Mouse (Mus musculus) forebrain, embryonic 11.5 days (tissue): ENCODE results near the gene Trmt61a. TPM values are rescaled to one million over a fixed set of nuclear protein-coding genes. Genes with fewer than 3 reads are reported as not detected.
A peak's percentile ranks its signal among the peaks of the same experiment; 100 is the strongest.

Experiments used
- ATAC-seq: fragments of 200-750 bp; cut with Nextera tagmentation; replicated peaks from 2 replicates; pipeline ENCODE4 v1.8.0; 2017; ENCODE audit warnings: moderate TSS enrichment; ENCODE audit not compliant: low FRiP score
- DNase-seq: peaks from one replicate; pipeline ENCODE4 v3.0.0-alpha.2; 2017; ENCODE audit warnings: low spot score
- H3K27ac ChIP-seq: fragments of 300-500 bp; sonication (generic); 2 replicates; pipeline ENCODE4 v1.5.1; 2014; ENCODE audit warnings: low read depth, low read length
- H3K27me3 ChIP-seq: fragments of 300-500 bp; sonication (generic); 2 replicates; pipeline ENCODE4 v1.6.1; 2014; ENCODE audit warnings: mild to moderate bottlenecking, low read length, mixed read lengths; ENCODE audit not compliant: control insufficient read depth, insufficient read depth
- H3K36me3 ChIP-seq: fragments of 300-500 bp; sonication (generic); 2 replicates; pipeline ENCODE4 v1.6.1; 2014; ENCODE audit warnings: mild to moderate bottlenecking, low read length, moderate library complexity, mixed read lengths; ENCODE audit not compliant: control insufficient read depth, insufficient read depth
- H3K4me1 ChIP-seq: fragments of 300-500 bp; sonication (generic); replicated peaks from 2 replicates; pipeline ENCODE4 v1.6.1; 2014; ENCODE audit warnings: low read length, mixed read lengths; ENCODE audit not compliant: control insufficient read depth, insufficient read depth
- H3K4me2 ChIP-seq: fragments of 300-500 bp; sonication (generic); 2 replicates; pipeline ENCODE4 v1.6.1; 2014; ENCODE audit warnings: low read depth, mild to moderate bottlenecking, low read length, moderate library complexity, mixed read lengths; ENCODE audit not compliant: severe bottlenecking
- H3K4me3 ChIP-seq: fragments of 300-500 bp; sonication (generic); 2 replicates; pipeline ENCODE4 v1.5.1; 2014; ENCODE audit warnings: low read depth, low read length
- H3K9ac ChIP-seq: fragments of 300-500 bp; sonication (generic); 2 replicates; pipeline ENCODE4 v1.6.1; 2014; ENCODE audit warnings: low read length
- H3K9me3 ChIP-seq: fragments of 300-500 bp; sonication (generic); 2 replicates; pipeline ENCODE4 v1.6.1; 2016; ENCODE audit warnings: low read length, mixed read lengths; ENCODE audit not compliant: control insufficient read depth
- WGBS: fragments of 180-500 bp; shearing (Covaris S2); extraction: QIAGEN DNeasy Blood & Tissue Kit; methylation state at CpG from one replicate; pipeline ENCODE4 v1.1.7; 2014; 5-methylcytosine and 5-hydroxymethylcytosine counted together
- polyA plus RNA-seq: library from polyadenylated mRNA; unstranded; fragments of >200 nt; fragmentation: Nextera tagmentation; extraction: Ambion mirVana; gene quantifications from 2 replicates; pipeline ENCODE4 v1.2.1, GENCODE M21; 2014

Trmt61a gene
- polyA plus RNA-seq, 1 experiment from 2014 or later = 12.9 TPM

DNA sequence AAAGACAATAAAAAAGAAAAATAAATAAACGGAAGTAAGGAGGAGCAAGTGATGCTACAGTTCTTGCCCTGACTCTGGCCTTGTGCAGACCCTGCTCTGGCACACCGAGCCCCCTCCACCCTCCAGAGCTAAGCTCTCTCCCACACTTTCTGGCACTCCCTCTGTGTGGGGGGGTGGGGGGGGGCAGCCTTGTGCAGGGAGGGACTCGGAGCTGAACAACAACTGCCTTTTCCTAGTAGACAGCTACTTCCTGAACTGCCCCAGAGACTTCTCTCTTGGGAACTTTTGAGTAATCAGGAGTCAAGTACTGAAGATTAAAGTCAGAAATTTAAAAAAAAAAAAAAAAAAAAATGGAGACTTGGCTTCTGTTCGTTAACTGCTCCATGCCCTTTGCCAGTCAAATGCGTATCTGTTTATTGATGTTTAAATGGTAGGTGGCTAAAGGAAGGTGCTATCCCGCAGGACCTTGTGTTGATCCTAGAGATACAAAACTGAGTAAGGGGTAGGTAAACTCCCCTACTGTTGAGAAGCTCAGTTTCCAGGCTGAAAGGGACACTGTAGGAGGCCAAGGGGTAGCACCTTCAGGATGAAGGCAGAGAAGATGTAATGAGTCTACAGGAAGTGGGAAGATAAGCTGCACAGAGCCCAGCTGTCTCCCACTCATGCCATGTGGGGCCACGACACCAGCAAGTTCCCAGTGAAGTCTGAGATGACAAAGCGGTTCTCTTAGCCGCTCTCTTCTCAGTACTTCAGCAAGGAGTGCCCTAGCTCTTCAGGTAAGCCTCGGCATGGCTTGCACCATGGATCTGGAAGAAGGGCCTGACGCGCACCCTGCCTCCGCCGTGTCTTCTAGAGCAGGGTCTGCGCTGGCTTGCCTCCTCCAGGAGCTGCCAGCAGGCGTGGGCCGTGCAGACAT, 14.4 kb upstream of the Trmt61a start:
- no peaks in the 10 kb centered on the region; the same call in 1 of the 2 replicates for H3K36me3 ChIP-seq
- ATAC-seq = no peak
- DNase-seq = no peak
- H3K9me3 ChIP-seq = no peaks in the 10 kb centered on the region
- H3K9ac ChIP-seq = no peak overlapping the region
- H3K4me3 ChIP-seq = no peak overlapping the region
- no peak overlapping the region for H3K27ac ChIP-seq
- WGBS = 77% methylated on average over 17 of the region's 17 CpGs
- H3K4me2 ChIP-seq = no peak overlapping the region
- no peaks in the 10 kb centered on the region for H3K27me3 ChIP-seq
- peaks cover 4% of the 10 kb centered on the region; the same call in 1 of the 2 replicates for H3K4me1 ChIP-seq

DNA sequence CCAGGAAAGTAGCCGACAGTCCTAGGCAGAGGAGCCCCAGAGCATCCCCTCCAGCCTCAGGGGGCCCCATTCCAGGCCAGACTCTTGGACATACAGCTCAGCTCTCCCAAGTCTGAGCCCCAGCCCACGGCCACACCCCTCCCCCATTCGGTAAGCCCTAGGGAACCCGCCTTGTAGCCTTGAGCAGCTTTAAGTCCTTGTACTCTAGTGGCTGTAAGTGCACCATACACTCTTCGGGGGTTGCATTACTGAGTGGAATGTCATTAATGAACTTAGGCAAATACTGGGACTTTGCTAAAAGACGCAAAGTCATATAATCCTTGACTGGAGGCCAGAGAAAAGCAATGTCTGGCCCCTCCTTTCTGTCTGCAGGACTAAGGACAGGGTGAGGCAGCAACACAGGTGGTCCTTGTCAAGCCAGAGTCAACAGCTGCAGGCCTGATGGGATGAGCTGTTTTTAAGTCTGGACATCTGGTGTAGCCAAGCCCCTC, 13.7 kb upstream of the Trmt61a start:
- ATAC-seq (no peak), DNase-seq (no peak)
- Histone ChIP-seq H3K4me1 (peaks cover 11% of the 10 kb centered on the region; the same call in 1 of the 2 replicates), H3K9ac (no peak overlapping the region), H3K4me3 (no peak overlapping the region), H3K9me3 (no peaks in the 10 kb centered on the region), H3K27me3 (no peaks in the 10 kb centered on the region), H3K36me3 (no peaks in the 10 kb centered on the region; the same call in 1 of the 2 replicates), H3K4me2 (no peak overlapping the region), H3K27ac (no peak overlapping the region)
- 48% methylated on average over 6 of the region's 6 CpGs for WGBS

- no peak overlapping the region for H3K27ac ChIP-seq
- no peak overlapping the region for H3K4me3 ChIP-seq
- H3K4me1 ChIP-seq = peaks cover 15% of the 10 kb centered on the region; the same call in 1 of the 2 replicates
- WGBS = 82% methylated on average over 13 of the region's 13 CpGs
- no peak overlapping the region for H3K9ac ChIP-seq
- no peak overlapping the region for H3K4me2 ChIP-seq
- H3K36me3 ChIP-seq = peaks cover 1% of the 10 kb centered on the region
- DNase-seq (no peak), ATAC-seq (no peak)
- no peaks in the 10 kb centered on the region for H3K9me3 ChIP-seq
- H3K27me3 ChIP-seq = no peaks in the 10 kb centered on the region
These were observed 12.6 kb upstream of the Trmt61a start for GRCm38 (mm10) chr12:111665041-111665880.

- ATAC-seq (no peak), DNase-seq (no peak)
- WGBS = 77% methylated on average over 13 of the region's 13 CpGs
- H3K27ac ChIP-seq = no peak overlapping the region
- H3K4me3 ChIP-seq = no peak overlapping the region
- peaks cover 15% of the 10 kb centered on the region; the same call in 1 of the 2 replicates for H3K4me1 ChIP-seq
- no peak overlapping the region for H3K4me2 ChIP-seq
- no peaks in the 10 kb centered on the region for H3K27me3 ChIP-seq
- H3K9ac ChIP-seq = no peak overlapping the region
- H3K9me3 ChIP-seq = no peaks in the 10 kb centered on the region
- H3K36me3 ChIP-seq = peaks cover 4% of the 10 kb centered on the region
These were observed 11.5 kb upstream of the Trmt61a start for GRCm38 (mm10) chr12:111666380-111666779.

DNA sequence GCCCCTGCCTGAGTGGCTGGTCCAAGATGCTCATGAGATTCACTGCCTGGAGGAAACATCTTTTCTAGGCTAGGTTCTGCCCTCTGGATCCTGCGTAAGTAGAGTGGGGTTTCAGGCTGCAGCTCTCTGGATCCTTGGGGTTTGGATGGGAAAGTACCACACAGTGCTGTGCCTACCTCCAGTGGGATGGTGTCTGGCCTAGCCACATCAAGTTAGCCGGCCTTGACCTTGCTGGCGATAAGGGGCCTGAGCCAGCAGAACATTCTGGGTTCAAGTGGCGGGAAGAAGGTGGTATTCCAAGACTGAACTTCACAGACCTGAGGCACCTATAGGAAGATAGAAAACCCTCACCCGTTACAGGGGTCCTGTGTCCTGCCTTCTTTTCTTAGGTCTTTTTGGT, 10.5 kb upstream of the Trmt61a start:
- Histone ChIP-seq H3K4me1 (peaks cover 16% of the 10 kb centered on the region), H3K9ac (no peak overlapping the region), H3K27ac (no peak overlapping the region), H3K4me3 (no peak overlapping the region), H3K9me3 (no peaks in the 10 kb centered on the region), H3K4me2 (no peak overlapping the region), H3K36me3 (peaks cover 4% of the 10 kb centered on the region), H3K27me3 (no peaks in the 10 kb centered on the region)
- ATAC-seq = no peak
- no peak for DNase-seq
- WGBS = 92% methylated on average over 5 of the region's 5 CpGs

DNA sequence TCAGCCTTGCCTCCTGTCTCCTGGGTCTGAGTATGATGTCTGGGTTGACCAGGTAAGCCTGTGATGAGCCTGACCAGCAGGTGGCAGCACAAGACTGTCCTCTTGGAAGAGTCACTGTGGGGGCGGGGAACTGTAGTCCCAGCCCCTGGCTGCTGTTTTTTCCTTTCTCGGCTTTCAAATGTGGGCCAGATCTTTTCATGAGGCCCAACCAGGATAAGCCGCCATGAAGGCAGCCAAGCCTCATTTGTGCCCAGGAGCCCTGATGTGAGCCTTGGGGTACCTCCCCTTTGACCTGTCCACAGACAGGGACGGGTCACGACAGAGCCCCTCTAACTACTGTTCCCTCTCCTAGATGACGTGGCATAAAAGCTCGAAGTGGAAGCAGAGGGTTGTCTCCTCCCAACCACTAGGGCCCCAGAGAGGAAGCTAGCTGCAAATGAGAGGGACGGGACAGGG, 9.4 kb upstream of the Trmt61a start:
- Histone ChIP-seq H3K36me3 (peaks cover 4% of the 10 kb centered on the region), H3K9me3 (no peaks in the 10 kb centered on the region), H3K4me2 (peak overlapping the region; percentile 93), H3K27me3 (peaks cover 4% of the 10 kb centered on the region), H3K9ac (peak overlapping the region; percentile 93), H3K4me1 (peaks cover 20% of the 10 kb centered on the region), H3K27ac (peak overlapping the region; percentile 72), H3K4me3 (peak overlapping the region; percentile 91)
- ATAC-seq (peak; percentile 50), DNase-seq (peak; percentile 96)
- WGBS = 2% methylated on average over 8 of the region's 8 CpGs

GRCm38 (mm10) chr12:111669000-111669788, 8.7 kb upstream of the Trmt61a start:
- H3K27ac ChIP-seq = peak overlapping the region; percentile 72
- no peaks in the 10 kb centered on the region for H3K9me3 ChIP-seq
- peaks cover 16% of the 10 kb centered on the region for H3K4me1 ChIP-seq
- no peak for ATAC-seq
- H3K4me3 ChIP-seq = peak overlapping the region; percentile 91
- no peak for DNase-seq
- WGBS = 63% methylated on average over 23 of the region's 23 CpGs
- peak overlapping the region; percentile 93 for H3K4me2 ChIP-seq
- peak overlapping the region; percentile 93 for H3K9ac ChIP-seq
- peaks cover 4% of the 10 kb centered on the region for H3K27me3 ChIP-seq
- H3K36me3 ChIP-seq = peaks cover 4% of the 10 kb centered on the region

GRCm38 (mm10) chr12:111669961-111670360, 7.9 kb upstream of the Trmt61a start:
- Histone ChIP-seq H3K4me1 (peaks cover 16% of the 10 kb centered on the region), H3K27me3 (peaks cover 4% of the 10 kb centered on the region), H3K9ac (peak overlapping the region; percentile 93), H3K4me2 (peak overlapping the region; percentile 93), H3K36me3 (peaks cover 4% of the 10 kb centered on the region), H3K9me3 (no peaks in the 10 kb centered on the region), H3K4me3 (peak overlapping the region; percentile 91), H3K27ac (no peak overlapping the region)
- DNase-seq = no peak
- ATAC-seq = no peak
- 48% methylated on average over 8 of the region's 8 CpGs for WGBS
